Mouse (Mus musculus) yolk sac, embryonic 10.5 days (tissue): ENCODE measurements around the gene Akr1c6.
"Not testable (repeated sequence)": the region's sequence is repeated elsewhere in the genome, so short reads cannot be mapped to it uniquely, and the experiment has no call there.

Source experiments
- DNase-seq: peaks from one replicate; pipeline ENCODE4 v3.0.0-alpha.2; 2017; ENCODE audit warnings: low spot score

Akr1c6 gene

GRCm38 (mm10) chr13:4434006-4434405 is at the start of gene Akr1c6:
Gene Akr1c6 (plus strand): TSS chr13:4434306.
- no peak for DNase-seq

GRCm38 (mm10) chr13:4384918-4385317 is 49.2 kb upstream of the Akr1c6 start:
- no peak for DNase-seq

- no peak for DNase-seq
Measured at GRCm38 (mm10) chr13:4385541-4385940, 48.6 kb upstream of the Akr1c6 start.

- DNase-seq: peak; percentile 41
Measured at GRCm38 (mm10) chr13:4388762-4389446, 45.2 kb upstream of the Akr1c6 start.

GRCm38 (mm10) chr13:4400360-4400759 is 33.7 kb upstream of the Akr1c6 start:
- DNase-seq: not testable (repeated sequence)

GRCm38 (mm10) chr13:4400831-4401230 is 33.3 kb upstream of the Akr1c6 start:
- no peak for DNase-seq

GRCm38 (mm10) chr13:4402221-4402620 is 31.9 kb upstream of the Akr1c6 start:
- no peak for DNase-seq

- no peak for DNase-seq
Measured at GRCm38 (mm10) chr13:4404726-4405125, 29.4 kb upstream of the Akr1c6 start.

- DNase-seq: no peak
Measured at GRCm38 (mm10) chr13:4406771-4407170, 27.3 kb upstream of the Akr1c6 start.

GRCm38 (mm10) chr13:4428558-4428957 is 5.5 kb upstream of the Akr1c6 start:
- DNase-seq: no peak

- DNase-seq: no peak
Measured at GRCm38 (mm10) chr13:4429034-4429433, 5.1 kb upstream of the Akr1c6 start.

- no peak for DNase-seq
Measured at GRCm38 (mm10) chr13:4431129-4431528, 3.0 kb upstream of the Akr1c6 start.

- no peak for DNase-seq
Measured at GRCm38 (mm10) chr13:4465641-4466040, 31.5 kb downstream of the Akr1c6 start.

GRCm38 (mm10) chr13:4467896-4468295 is 33.8 kb downstream of the Akr1c6 start:
- no peak for DNase-seq
